Comparison of ENCODE assay signal across 8 mouse cellular contexts in the genomic region with DNA sequence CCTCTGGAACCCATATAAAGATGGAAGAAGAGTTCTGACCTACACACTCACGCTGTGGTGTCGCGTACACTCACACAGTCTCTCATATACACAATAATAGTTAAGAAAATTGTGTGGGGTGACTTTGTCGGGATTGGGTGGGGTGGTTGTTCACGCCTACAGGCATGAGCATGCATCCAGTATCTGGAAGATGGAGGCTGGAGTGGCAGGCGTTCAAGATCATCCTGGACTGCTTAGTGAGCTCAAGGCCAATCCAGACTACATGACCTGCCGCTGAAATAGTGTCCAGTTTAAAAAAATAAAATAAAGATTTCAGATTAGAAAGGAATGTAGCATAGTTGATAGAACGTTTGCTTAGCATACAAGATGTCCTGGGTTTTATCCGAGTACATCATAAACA. TPM values are rescaled to one million over a fixed set of nuclear protein-coding genes. Genes with fewer than 3 reads are reported as not detected.
DNase-seq lines count a peak whose midpoint lies in the region; ATAC-seq and TF ChIP-seq lines count a peak whose summit lies in the region.

No protein-coding gene starts in this region.

- no peak overlapping the region for H3K27ac ChIP-seq in hindbrain, embryonic 12.5 days
- H3K27ac ChIP-seq in hindbrain, postnatal 0 days, result no peak overlapping the region
- H3K27ac ChIP-seq in liver, embryonic 16.5 days (ENCODE audit: low read length), result peak overlapping the region; percentile 45; the same call in 1 of the 2 replicates
- H3K27ac ChIP-seq in cerebellum, adult 2 months (ENCODE audit: insufficient read depth, low read length), result no peak overlapping the region

- H3K4me2 ChIP-seq in hindbrain, embryonic 12.5 days (replicated peaks), result peak overlapping the region; percentile 85
- no peak overlapping the region for H3K4me2 ChIP-seq in hindbrain, postnatal 0 days (ENCODE audit: low read depth, low read length)
- no peak overlapping the region for H3K4me2 ChIP-seq in liver, embryonic 16.5 days (ENCODE audit: low read depth, low read length)

- no peak for TF ChIP-seq CTCF in hindbrain, postnatal 0 days (IDR thresholded peaks at IDR 0.05; ENCODE audit: low read depth)
- no peak for TF ChIP-seq CTCF in cerebellum, adult 2 months (IDR thresholded peaks at IDR 0.05; ENCODE audit: borderline replicate concordance, insufficient read depth, low read depth, low read length)

- 91% methylated on average over 9 of the region's 9 CpGs for WGBS in hindbrain, embryonic 12.5 days
- WGBS in hindbrain, postnatal 0 days, result 89% methylated on average over 9 of the region's 9 CpGs
- 75% methylated on average over 9 of the region's 9 CpGs for WGBS in liver, embryonic 16.5 days (ENCODE audit: insufficient replicate concordance)
- WGBS in cerebellum, adult 2 months, result 92% methylated on average over 9 of the region's 9 CpGs

- H3K9ac ChIP-seq in hindbrain, embryonic 12.5 days, result no peak overlapping the region
- H3K9ac ChIP-seq in hindbrain, postnatal 0 days (replicated peaks; ENCODE audit: low read length), result no peak overlapping the region
- H3K9ac ChIP-seq in liver, embryonic 16.5 days (ENCODE audit: low read depth, low read length), result no peak overlapping the region

- H3K36me3 ChIP-seq in hindbrain, embryonic 12.5 days, result no peaks in the 10 kb centered on the region
- H3K36me3 ChIP-seq in hindbrain, postnatal 0 days (ENCODE audit: insufficient read depth, low read length), result no peaks in the 10 kb centered on the region
- no peaks in the 10 kb centered on the region for H3K36me3 ChIP-seq in liver, embryonic 16.5 days (ENCODE audit: control insufficient read depth, insufficient read depth)

- no peaks in the 10 kb centered on the region for H3K9me3 ChIP-seq in hindbrain, embryonic 12.5 days (replicated peaks)
- no peaks in the 10 kb centered on the region for H3K9me3 ChIP-seq in hindbrain, postnatal 0 days (ENCODE audit: low read length)
- H3K9me3 ChIP-seq in liver, embryonic 16.5 days (replicated peaks; ENCODE audit: control insufficient read depth, low read length), result no peaks in the 10 kb centered on the region

- TF ChIP-seq POLR2A in cerebellum, adult 2 months (IDR thresholded peaks at IDR 0.05; ENCODE audit: borderline replicate concordance, insufficient read depth, low read length), result no peak

- DNase-seq in hindbrain, postnatal 0 days (ENCODE audit: low spot score), result no peak
- DNase-seq in urinary bladder, postnatal 14 days (ENCODE audit: low spot score), result peak; percentile 37
- DNase-seq in urinary bladder, postnatal 10 days (ENCODE audit: low spot score), result no peak
- DNase-seq in cerebellum, adult 2 months, result no peak
- no peak for DNase-seq in frontal cortex, postnatal 10 days (ENCODE audit: low spot score in 2 of 2)

- no peaks in the 10 kb centered on the region for H3K27me3 ChIP-seq in hindbrain, embryonic 12.5 days
- H3K27me3 ChIP-seq in hindbrain, postnatal 0 days (ENCODE audit: insufficient read depth, low read length), result no peaks in the 10 kb centered on the region
- no peaks in the 10 kb centered on the region for H3K27me3 ChIP-seq in liver, embryonic 16.5 days (ENCODE audit: control insufficient read depth, insufficient read depth, low read depth, low read length)
- H3K27me3 ChIP-seq in cerebellum, adult 2 months (ENCODE audit: control insufficient read depth, insufficient read depth, low read length), result no peaks in the 10 kb centered on the region; the same call in 1 of the 2 replicates

- no peak overlapping the region for H3K4me3 ChIP-seq in hindbrain, embryonic 12.5 days
- H3K4me3 ChIP-seq in hindbrain, postnatal 0 days (ENCODE audit: low read length), result no peak overlapping the region
- H3K4me3 ChIP-seq in liver, embryonic 16.5 days (ENCODE audit: low read depth, low read length), result no peak overlapping the region
- H3K4me3 ChIP-seq in cerebellum, adult 2 months (replicated peaks; ENCODE audit: insufficient read depth, low read depth, low read length), result no peak overlapping the region

- peaks cover 15% of the 10 kb centered on the region for H3K4me1 ChIP-seq in hindbrain, embryonic 12.5 days
- 0 out of 2 replicates have a peak, but pooled peaks cover 5% of the 10 kb centered on the region for H3K4me1 ChIP-seq in hindbrain, postnatal 0 days (ENCODE audit: insufficient read depth, low read length)
- H3K4me1 ChIP-seq in liver, embryonic 16.5 days (ENCODE audit: control insufficient read depth, low read depth, low read length), result peaks cover 21% of the 10 kb centered on the region
- no peaks in the 10 kb centered on the region for H3K4me1 ChIP-seq in cerebellum, adult 2 months (ENCODE audit: control insufficient read depth, insufficient read depth, low read length)

- no peak for ATAC-seq in hindbrain, embryonic 12.5 days (ENCODE audit: low FRiP score)
- ATAC-seq in hindbrain, postnatal 0 days, result no peak
- no peak for ATAC-seq in liver, embryonic 16.5 days (ENCODE audit: low read depth)
- no peak for ATAC-seq in activated CD4-positive, CD25-positive, alpha-beta regulatory T cell, adult 4 months

RNA-seq across cellular contexts. Expression of a gene that starts 2.2 kb away (rescaled TPM):
- polyA plus RNA-seq in hindbrain, embryonic 12.5 days (2016; fragmentation: Nextera tagmentation; extraction: Ambion mirVana), result 16.1 and 16.4 TPM in 2 replicates
- total RNA-seq in hindbrain, postnatal 0 days (2014; rRNA removed), result 26.7 and 27.9 TPM in 2 replicates
- polyA plus RNA-seq in hindbrain, postnatal 0 days (2015; fragmentation: Nextera tagmentation; extraction: Ambion mirVana), result 9.5 and 12.5 TPM in 2 replicates
- polyA plus RNA-seq in liver, embryonic 16.5 days (2015; fragmentation: Nextera tagmentation; extraction: Ambion mirVana), result 2.1 and 2.2 TPM in 2 replicates
- under 1 TPM in 1 of 2 experiments, not detected in 1; 0.11 TPM for polyA plus RNA-seq in activated CD4-positive, CD25-positive, alpha-beta regulatory T cell, adult 4 months (2017; shearing (Covaris generic))
- polyA plus RNA-seq in cerebellum, adult 2 months (2012; rRNA removed), result 15.2 and 16.3 TPM in 2 replicates
